Mouse (Mus musculus) left cerebral cortex, adult 18-20 months (tissue): Measurements from ENCODE around the gene Rer1. TPM values are rescaled to one million over a fixed set of nuclear protein-coding genes. Genes with fewer than 3 reads are reported as not detected.
A peak's percentile ranks its signal among the peaks of the same experiment; 100 is the strongest.

Source experiments
- DNase-seq, 2 experiments: peaks; one replicate each; pipeline ENCODE4 v3.0.0; 2021 to 2022; ENCODE audit warnings: low spot score in 2 of 2, mixed read lengths in 1 of 2
- total RNA-seq, 2 experiments: library from RNA; stranded (reverse); gene quantifications; 2 replicates each; pipeline ENCODE4 v1.2.3; 2021

Rer1 gene
- total RNA-seq, 2 experiments from 2014 or later, result 64.6 to 64.7 TPM

DNA sequence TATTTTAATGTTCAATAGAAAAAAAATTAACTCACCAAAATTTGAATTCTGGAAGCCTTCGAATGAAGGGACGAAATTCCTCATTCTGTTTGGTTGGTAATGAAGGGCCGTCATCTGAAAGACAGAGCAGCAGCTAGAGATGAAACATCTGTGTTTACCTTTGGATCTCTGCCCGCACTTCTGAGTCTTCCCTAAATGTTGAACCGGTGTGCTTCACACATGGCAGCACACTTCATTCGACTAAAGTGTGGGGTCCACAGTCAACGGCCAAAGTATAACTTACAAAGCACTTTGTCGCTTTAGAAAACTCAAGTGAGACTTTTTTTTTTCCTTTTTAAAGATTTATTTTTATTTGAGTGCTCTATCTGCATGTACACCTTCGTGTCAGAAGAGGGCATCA is 9.5 kb downstream of the Rer1 start:
- DNase-seq, result no peak

DNA sequence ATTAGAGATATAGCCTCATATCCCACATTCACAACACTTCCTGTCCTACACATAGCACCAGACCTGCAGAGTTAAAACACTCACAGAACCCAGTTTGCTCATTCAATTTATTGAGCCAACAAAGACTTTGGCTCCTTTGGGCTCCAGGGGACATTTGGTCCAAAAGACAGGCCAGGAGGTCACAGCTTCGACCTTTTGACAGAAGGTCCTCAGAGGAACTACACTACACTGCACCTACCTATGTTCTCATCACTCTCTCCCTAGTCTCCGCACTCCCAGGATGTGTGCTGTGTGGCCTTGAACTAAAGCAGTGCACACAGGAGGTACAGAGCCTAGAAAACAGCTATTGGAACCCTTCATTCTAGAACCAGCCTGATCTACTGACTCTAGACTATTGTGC is 10.4 kb downstream of the Rer1 start:
- no peak for DNase-seq

DNA sequence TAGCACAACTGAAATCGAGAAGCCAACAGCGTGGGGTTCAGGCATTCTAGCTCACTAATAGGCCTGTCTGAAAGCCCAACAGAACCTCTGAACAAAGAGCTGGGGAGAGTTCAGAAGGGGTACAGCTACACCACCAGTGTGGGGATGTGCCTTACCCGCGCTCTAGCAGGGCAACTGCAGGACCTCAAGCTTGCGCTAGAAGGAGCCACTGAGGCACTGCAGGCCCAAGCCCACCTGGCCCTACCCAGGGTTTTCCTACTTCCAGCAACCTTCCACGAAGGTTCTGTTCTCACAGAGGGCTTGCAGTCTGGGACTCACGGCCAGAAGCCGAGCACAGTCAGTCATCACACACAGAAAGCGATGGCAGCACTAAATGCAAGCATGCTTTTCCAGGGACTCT is 11.0 kb downstream of the Rer1 start:
- no peak for DNase-seq

DNA sequence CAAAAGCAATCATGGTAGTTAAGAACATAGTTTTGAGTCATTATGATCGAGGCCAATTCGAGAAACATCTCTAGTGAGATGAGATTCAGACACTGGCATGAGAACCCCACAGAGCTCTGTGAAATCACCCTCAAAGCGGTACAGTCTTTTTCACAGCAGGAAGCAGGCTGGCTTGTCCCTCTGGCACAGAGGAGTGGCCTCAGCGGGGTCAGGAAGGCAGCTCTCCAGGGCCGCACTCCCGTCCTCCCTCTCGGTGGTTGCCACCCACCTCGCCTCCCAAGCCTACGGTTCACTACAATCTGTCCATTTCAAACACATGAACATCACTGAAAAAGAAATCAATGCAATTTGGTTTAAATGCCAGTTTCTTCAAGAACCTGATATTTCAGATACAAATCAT is 11.8 kb downstream of the Rer1 start:
- no peak for DNase-seq

DNA sequence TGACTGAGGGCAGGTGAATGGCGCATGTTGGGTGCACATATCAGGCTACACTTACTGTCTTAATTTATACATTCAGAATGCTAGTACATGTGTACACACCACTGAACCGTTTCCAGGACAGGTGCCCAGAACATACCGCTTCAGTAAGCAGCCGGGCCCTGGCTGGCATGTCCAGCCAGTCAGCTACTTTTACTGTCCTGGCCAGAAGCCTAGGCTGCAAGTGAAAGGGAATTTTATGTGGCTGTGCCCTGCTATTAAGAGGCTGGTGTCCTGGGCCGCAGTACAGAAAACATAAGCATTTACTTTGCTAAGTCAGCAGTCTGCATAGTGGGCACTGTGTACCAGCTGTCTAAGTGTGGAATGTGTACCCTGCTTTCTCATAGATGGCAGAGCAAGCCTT is 15.3 kb downstream of the Rer1 start:
- no peak for DNase-seq

DNA sequence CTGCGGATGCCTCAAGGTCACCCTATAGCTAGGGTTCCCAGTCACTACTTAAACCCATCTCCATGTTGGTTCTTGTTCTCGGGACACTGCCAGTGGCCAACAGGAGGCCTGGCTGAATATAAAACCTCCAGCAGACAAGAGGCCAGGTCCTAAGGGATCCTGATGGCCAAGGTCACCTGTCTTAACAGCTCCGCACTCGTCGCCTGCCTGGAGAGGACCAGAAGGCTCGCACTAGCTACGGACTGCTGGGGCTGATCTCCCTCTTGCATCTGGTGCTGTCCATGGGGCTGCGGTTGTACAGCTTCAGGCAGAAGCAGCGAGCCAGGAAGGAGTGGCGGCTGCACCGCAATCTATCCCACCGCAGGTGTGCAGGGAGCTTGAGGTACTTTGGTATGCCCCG is 16.0 kb downstream of the Rer1 start:
- DNase-seq, result no peak

DNA sequence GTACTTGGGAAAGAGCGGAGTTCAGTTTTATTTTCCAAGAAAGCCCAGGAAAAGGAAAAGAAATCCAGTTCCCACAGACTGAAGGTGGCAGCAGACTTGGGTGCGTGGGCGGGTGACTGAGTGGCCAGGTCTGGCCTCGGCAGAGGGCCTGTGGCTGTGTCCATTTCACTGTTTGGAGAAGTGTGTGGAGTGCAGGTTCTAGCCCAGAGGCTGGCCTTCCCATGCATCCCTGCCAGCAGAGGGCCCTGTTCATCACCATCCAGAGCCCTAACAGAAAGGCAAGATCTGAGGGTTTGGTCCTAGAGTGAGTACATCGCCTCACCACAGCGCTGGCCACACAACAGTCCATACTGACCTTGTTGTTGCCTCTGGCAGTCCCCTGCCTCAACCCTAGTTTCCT is 17.0 kb downstream of the Rer1 start:
- DNase-seq, result peak; percentile 39 to 49

DNA sequence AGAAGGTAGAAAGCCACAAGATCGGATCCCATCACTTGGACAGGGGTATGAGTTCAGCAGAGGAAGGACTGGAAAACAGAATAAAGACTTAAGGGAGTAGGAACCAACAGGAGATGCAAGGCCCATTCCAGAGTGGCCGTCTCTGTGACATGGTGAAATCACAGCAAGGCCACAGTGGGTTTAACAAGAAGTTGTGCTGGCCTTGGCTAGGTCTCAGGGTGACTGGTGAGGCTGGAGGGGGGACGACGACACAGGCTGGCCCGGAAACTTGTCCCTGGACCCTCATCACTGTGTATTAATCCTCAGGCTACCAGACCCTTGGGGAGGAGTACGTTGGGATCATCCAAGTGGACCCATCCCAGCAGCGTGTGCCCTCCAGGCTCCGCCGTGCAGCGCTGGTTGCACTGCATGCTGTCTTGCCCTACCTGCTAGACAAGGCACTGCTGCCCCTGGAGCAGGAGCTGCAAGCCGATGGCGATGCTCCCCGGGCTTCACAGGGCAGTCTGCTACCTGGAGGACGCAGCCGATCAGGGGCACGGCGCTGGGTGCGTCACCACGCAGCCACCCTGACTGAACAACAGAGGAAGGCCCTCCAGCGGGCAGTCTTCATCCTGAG is 17.7 kb downstream of the Rer1 start:
- no peak for DNase-seq

DNA sequence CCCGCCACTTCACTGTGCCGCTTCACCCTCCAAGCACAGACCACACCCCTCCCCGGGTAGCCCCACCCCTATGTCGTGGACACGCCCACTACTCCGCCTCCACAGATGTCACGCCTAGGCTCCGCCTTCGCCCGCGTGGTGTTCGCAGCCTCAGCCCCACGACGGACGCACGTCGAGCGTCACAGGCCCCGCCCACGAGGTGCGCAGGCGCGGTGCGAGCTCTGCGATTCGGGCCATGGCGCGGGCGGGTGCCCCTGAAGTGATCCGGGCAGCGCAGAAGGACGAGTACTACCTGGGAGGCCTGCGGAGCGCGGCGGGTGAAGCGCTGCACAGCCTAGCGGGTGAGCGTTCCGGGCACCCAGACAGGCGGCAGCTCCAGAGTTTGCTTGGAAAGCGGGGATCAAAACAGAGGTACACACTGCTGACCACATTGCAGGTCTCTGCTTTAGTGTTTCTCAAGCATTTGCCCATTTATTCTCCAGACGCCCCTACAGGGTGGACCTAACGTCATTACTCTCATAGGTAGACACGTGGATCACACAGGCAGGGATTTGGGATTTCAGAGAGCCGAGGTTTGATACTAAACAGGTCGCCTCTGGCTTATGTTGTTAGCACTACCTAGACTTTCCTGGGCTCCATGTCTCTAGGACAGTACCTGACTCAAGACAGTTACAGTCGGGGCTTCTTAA is 19.2 kb downstream of the Rer1 start, which contains the start of gene Pex10:
Gene Pex10, plus strand, starts transcription at position 183 of the 689 bp plus-strand sequence.
- peak; percentile 96 to 97 for DNase-seq

DNA sequence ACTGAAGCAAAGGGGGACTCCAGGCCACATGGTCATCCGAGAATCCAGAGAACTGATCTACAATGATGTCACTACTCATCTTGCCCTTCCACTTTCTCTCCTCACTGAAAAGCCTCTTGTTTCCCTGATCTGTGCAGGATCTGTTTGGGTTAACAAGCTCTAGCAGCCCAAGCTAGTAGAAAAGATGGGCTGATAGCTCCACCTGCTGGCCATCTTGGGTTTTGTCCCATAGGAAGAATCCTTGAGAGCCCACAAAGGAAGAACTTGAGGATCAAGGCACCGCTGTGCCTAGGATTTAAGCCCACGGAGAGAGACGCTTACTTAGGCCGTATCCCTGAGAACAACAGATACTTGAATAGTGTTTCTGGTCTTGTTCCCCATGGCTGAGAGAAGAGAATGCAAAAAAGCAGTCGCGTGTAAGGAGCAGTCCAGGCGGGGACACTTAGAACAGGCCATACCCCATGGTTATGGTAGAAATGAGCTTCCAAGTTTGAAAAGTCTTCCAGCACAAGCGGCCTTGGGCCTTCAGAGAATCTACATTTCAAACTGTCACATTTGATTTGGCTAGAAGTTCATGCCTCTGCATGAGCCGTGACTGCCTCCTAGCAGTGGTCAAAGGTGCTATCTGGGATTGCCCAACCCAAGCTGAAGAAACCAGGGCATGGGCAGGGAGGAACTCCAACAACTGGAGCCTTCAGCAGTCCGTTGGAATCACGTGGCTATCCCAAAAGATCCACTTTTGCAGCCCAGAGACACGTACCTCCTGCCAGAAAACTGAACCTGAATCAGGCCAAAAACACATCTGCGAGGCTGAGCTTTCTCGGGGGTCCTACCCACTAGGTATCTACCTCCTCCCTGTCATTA is 20.0 kb downstream of the Rer1 start:
- DNase-seq, result peak; percentile 86 to 94

DNA sequence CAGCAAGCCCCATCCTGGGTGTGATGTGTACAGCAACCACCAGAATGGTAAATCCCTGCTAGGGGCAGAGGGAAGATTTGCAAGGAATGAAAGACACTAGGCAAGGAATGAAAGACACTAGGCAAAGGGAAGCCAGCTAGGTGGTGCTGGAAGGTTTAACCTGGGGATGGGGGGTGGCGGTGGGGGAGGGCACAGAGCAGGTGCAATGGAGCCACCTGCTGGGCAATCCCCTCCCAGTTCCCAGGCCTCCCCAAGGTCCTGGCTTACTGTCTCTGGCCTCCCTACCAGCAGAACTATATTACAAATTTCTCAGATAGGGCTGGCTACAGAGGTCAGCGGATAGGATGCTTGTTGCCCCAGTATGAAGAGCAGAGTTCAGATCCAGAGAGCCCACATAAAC is 21.7 kb downstream of the Rer1 start:
- DNase-seq, result no peak

DNA sequence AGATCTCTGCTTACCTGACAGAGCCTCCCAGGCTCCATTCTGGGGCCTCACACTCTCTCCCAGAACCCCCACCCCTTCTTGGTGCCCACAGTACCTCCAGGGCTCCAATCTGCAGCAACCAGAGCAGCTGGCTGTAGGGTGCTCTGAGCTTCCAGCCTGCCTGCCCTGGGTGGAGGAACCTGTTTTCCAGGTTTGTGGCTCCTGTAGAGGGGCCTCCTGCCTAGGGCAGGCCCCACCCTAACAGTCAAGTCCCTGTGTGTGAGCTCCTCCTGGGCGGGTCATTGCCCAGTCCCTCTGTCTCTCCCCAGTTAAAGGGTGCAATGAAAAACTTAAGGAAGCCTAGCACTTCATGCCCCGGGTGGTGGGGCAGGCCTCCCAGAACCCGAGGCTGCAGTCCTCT is 22.3 kb downstream of the Rer1 start:
- DNase-seq, result no peak

DNA sequence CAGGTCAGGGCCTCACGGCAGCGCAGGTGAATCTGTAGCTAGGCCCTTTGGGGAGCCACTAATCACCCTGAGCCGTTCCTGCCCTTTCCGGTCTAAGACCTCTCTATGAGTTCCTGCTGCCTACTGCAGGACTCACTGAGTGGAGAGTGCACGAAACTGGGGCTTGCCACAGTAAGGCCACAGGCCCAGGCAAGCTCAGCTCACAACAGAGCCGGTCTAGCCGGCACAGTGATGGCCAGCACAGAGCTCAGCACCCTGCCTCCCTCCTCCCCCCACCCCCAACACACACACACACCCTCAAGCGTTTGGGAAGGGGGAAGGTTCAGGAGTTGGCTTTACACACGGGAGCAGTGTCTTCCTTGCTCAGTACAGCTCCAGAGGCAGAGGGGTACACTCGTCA is 27.9 kb downstream of the Rer1 start:
- DNase-seq, result no peak

DNA sequence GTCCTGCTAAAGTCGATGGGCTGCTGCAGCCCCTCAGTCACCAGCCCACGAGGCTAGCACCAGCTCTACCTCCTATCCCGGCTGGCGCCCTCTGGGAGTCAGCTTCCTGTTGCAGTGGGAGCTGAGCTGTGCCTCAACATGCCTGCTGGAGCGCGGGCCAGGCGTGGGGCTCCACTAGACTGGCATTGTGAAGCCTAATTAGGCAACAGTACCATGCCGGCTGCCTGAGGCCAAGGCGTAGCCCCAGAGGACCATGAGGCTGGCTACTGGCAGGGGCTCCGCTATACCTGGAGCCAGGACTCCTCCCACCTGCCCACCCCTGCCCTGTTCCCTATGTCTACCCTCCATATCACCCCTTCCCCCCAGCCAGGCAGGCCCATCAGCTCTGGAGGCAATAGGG is 29.5 kb downstream of the Rer1 start, which contains the start of gene Plch2:
Gene Plch2, minus strand, starts transcription at position 61 of the 400 bp plus-strand sequence.
- DNase-seq, result no peak

DNA sequence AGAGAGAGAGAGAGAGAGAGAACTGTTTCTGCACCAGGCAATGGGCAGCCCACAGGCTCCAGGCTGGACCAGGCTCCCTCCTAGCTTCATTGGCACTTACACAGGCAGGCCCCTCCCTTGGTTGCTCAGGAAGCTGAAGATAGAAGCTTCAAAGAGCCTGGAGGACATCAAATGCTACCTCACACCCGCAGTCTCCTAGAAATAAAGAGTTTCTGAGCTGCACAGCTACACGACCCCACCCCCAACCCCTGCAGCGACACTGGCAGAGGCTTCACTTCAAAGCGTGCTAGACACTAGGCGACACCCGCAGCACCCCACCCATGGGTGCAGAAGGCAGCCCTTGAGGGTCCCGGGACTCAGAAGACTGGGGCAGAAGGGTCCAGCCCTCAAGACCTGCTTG is 36.1 kb downstream of the Rer1 start:
- no peak for DNase-seq

DNA sequence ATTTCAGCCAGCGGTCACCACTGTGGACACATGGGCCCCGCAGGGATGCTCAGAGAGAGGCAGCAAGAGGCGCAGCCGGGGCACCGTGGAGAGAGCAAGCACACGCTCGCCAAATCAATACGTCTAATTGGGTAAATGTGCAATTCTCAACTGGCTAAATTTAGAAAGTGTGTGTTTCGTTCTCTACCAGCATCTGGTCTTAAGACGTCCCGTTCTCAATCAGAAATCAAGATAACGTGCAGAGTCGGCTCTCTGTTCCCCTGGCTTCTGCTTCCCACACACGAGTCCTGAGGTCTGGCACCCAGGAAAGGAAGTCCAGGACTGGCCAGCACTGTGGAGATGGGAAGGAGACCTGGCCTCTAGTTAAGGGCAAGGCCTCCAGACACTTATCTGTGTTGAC is 39.5 kb downstream of the Rer1 start:
- DNase-seq, result no peak

DNA sequence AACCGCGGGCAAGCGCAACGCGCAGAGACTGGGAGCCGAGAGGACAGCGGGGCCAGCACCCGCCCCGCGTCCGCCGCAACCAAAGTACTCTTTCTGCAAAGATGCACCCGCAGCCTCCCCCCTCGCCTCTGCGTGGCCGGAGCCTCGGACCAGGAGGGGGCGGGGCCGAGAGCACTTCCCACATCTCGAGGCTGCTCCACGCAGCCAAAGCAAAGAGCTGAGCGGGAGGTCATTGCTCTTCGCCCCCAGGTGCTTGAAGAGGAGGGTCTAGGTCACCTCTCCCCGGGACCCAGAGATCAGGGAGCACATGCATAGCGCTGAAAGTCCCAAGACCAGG is 42.9 kb downstream of the Rer1 start:
- no peak for DNase-seq

DNA sequence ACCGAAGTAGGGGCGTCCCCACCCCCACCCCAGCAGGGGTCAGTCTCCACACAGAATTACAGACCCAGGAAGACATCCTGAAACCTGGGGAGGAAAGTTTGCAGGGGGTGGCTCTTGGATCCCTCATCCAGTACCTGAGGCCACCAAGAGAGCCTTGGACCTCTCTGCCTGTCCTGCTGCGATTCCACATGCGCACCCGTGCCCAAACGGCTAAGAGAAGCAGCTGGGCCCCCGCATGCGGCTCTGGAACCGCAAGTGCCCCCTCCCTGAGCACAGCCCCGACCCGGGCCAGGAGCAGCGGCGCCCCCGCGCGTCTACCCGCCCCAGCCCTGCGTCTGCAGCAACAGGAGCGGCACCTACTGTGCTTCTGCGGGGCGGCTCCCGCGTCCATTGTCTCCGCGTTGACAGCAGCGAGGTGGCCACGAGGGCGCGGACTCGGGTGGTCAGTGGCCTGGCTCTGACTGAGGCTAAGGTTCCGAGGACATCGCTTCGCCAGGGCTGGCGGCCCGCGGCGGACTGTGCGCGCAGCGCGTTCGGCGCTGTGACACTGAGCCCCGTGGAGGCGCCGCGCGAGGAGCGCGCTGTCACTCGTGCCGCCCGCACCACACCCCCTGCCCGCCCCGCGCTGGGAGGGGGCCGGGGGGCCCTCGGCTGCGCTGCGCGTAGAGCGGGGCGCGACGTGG is 43.4 kb downstream of the Rer1 start:
- peak in 1 of 2 experiments; percentile 63 for DNase-seq

DNA sequence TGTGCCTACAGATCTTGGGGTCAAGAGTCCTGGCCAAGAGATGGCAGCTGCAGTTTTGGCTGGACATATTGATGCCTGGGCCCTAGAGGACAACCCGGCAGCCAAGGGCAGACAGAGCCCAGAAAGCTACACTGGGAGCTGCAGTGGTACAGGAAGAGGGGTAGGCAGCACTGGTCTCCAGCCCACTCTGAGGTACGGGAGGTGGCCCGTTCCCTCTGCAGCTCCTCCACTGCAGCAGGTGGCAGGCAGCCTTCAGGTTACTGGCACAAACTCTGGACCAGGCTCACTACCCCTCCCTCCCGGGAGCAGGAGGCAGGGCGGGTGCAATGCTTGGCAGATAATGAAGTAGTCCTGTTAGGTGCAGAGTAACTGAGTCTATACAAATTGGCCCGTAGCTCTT is 45.5 kb downstream of the Rer1 start:
- no peak for DNase-seq

DNA sequence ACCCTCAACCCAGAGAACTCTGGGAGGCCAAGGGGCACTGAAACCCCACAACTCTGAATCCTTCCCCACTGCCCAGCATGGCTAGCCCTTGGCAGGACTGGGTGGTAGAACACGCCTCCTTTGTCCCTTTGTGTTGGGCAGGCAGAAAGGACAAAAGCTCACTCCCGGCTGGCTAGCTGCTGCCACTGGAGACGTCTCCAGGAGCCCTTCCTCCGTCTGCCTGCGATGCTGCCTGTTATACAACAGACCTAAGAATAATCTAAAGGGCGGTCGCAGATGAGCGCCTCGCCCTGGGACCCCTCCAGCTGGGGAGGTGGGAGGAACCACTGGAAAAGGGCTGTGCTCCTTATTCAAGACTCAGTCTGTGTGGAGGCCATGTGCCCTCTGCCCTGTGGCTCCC is 46.0 kb downstream of the Rer1 start:
- peak; percentile 46 to 65 for DNase-seq

DNA sequence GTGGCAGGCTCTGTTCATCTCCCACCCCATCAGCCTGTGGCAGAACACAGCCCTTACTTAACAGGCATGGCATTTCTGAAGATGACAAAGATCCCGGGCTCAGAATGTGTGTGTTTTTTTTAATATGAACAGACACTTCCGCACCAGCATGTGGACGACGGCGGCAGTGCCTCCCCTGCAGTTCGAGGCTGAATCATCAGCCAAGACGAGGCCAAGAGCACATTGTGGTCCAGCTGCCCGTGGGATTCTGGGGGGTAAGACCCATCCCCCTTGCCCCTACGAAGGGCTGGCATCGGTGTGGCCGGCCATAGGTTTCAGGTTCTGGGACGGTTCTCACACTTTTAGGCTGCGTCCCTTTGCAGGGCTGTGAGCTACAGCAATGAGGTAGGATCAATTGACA is 51.4 kb downstream of the Rer1 start:
- DNase-seq, result no peak

DNA sequence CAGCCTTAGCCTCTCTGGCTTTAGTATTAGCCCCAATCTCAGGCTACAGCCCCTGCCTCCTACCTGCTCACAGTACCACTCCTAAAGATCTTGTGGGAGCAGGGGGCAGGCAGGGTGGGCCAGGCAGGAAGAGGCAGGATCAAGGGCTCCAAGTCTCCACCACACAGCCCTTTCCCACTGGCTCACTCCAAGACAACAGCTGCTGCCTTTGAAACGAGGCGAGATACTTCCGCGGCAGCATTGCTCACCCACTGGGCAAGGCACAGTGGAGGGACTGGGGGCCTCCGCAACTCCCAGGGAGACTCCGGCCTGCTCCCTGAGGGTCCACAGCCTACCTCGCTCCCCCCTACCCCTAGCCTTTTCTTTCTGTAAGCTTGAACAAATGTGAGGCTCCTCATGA is 52.0 kb downstream of the Rer1 start:
- no peak for DNase-seq
